Mouse (Mus musculus) urinary bladder, postnatal 25 days (tissue): ENCODE measurements around the gene Itgav.

ENCODE experiments used
- DNase-seq: peaks from one replicate; pipeline ENCODE4 v3.0.0; 2022; ENCODE audit warnings: low spot score

Gene Itgav

GRCm38 (mm10) chr2:83816147-83816546 lies 92.0 kb downstream of the Itgav start:
- DNase-seq: no peak

GRCm38 (mm10) chr2:83825161-83825560 lies 101.0 kb downstream of the Itgav start:
- DNase-seq: no peak

- no peak for DNase-seq
These were observed 104.8 kb downstream of the Itgav start for GRCm38 (mm10) chr2:83828895-83829539.

GRCm38 (mm10) chr2:83832903-83833302 lies 108.7 kb downstream of the Itgav start:
- no peak for DNase-seq

DNA sequence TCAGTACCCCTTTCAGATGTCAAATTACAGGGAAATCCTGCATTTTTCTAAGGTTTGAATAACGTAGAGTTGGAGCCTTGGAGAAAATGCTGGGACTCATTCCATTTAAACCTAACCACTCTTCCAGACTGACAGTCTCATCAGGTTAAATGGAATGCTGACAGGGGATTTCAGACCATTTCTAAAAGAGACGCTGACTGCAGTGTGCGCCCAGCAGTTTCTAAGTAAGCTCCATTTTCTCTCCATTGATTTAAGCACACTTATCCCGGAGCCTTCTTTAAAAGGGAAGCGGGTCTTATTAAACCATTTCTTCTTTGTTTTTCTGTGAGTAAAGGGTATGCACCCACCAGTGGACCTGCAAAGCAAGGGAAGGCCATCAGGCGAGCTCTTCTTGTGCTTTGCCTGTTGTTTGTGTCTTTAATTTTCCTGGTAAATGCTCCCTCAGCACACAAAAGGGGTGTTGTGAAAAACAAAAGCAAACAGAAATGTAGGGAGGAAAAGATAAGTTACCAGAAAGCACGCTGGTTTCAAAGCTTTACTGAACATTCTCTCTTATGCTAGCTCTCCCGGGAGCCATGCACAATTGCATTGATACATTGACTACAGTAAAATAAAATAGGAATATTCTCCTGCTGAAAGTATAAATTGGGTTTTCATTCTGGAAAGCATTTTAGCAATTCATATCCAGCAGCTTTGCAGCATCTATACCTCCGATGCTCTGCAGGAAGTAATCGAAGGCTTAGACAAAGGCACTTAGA lies 111.3 kb downstream of the Itgav start:
- DNase-seq: no peak

GRCm38 (mm10) chr2:83848495-83848894 lies 124.3 kb downstream of the Itgav start:
- DNase-seq: no peak

GRCm38 (mm10) chr2:83853423-83853822 lies 129.2 kb downstream of the Itgav start:
- no peak for DNase-seq

GRCm38 (mm10) chr2:83856236-83856635 lies 132.0 kb downstream of the Itgav start:
- no peak for DNase-seq
